Comparison of ENCODE assay signal across 8 mouse cellular contexts in genomic region chr4:133928576-133929277, GRCm38 (mm10). TPM values are rescaled to one million over a fixed set of nuclear protein-coding genes. Genes with fewer than 3 reads are reported as not detected.
DNase-seq lines count a peak whose midpoint lies in the region; ATAC-seq and TF ChIP-seq lines count a peak whose summit lies in the region.

No protein-coding gene starts in this region.

- no peaks in the 10 kb centered on the region for H3K27me3 ChIP-seq in thymus, adult 2 months (ENCODE audit: control insufficient read depth, insufficient read depth, low read length)
- no peaks in the 10 kb centered on the region for H3K27me3 ChIP-seq in heart, embryonic 15.5 days
- H3K27me3 ChIP-seq in lung, embryonic 16.5 days (ENCODE audit: control insufficient read depth, insufficient read depth, low read depth, low read length): no peaks in the 10 kb centered on the region
- no peaks in the 10 kb centered on the region for H3K27me3 ChIP-seq in midbrain, embryonic 16.5 days (ENCODE audit: control insufficient read depth, insufficient read depth, low read depth, low read length)

- H3K4me2 ChIP-seq in heart, embryonic 15.5 days: peak overlapping the region; percentile 25
- no peak overlapping the region for H3K4me2 ChIP-seq in lung, embryonic 16.5 days (ENCODE audit: low read depth, low read length)
- H3K4me2 ChIP-seq in midbrain, embryonic 16.5 days (ENCODE audit: low read length): no peak overlapping the region

- no peak overlapping the region for H3K9ac ChIP-seq in heart, embryonic 15.5 days
- H3K9ac ChIP-seq in lung, embryonic 16.5 days (ENCODE audit: low read length): no peak overlapping the region
- no peak overlapping the region for H3K9ac ChIP-seq in midbrain, embryonic 16.5 days (ENCODE audit: low read depth, low read length)

- H3K4me3 ChIP-seq in thymus, adult 2 months (ENCODE audit: control insufficient read depth, insufficient read depth, low read length): peak overlapping the region; percentile 27; the same call in 1 of the 2 replicates
- no peak overlapping the region for H3K4me3 ChIP-seq in heart, embryonic 15.5 days
- no peak overlapping the region for H3K4me3 ChIP-seq in lung, embryonic 16.5 days (ENCODE audit: low read length)
- no peak overlapping the region for H3K4me3 ChIP-seq in midbrain, embryonic 16.5 days (ENCODE audit: low read depth, low read length)

- H3K9me3 ChIP-seq in heart, embryonic 15.5 days (replicated peaks): no peaks in the 10 kb centered on the region
- H3K9me3 ChIP-seq in lung, embryonic 16.5 days (ENCODE audit: control insufficient read depth, low read length): no peaks in the 10 kb centered on the region
- H3K9me3 ChIP-seq in midbrain, embryonic 16.5 days (replicated peaks; ENCODE audit: control insufficient read depth, low read length, poor library complexity, severe bottlenecking): no peaks in the 10 kb centered on the region

- ATAC-seq in heart, embryonic 15.5 days (replicated peaks; ENCODE audit: insufficient number of reproducible peaks, insufficient read depth, low FRiP score, low read depth): peak; percentile 22; the same call in 1 of the 2 replicates
- ATAC-seq in lung, embryonic 16.5 days (ENCODE audit: low read depth): peak; percentile 62; the same call in 1 of the 2 replicates
- ATAC-seq in midbrain, embryonic 16.5 days: no peak

- no peak for TF ChIP-seq CTCF in thymus, adult 2 months (IDR thresholded peaks at IDR 0.05; ENCODE audit: borderline replicate concordance, control insufficient read depth, extremely low read depth, insufficient read depth, low read length, poor library complexity)

- WGBS in thymus, adult 2 months: 9% methylated on average over 15 of the region's 15 CpGs
- WGBS in heart, embryonic 15.5 days: 33% methylated on average over 15 of the region's 15 CpGs
- 36% methylated on average over 15 of the region's 15 CpGs for WGBS in lung, embryonic 16.5 days
- 63% methylated on average over 15 of the region's 15 CpGs for WGBS in midbrain, embryonic 16.5 days

- H3K27ac ChIP-seq in thymus, adult 2 months (ENCODE audit: control insufficient read depth, insufficient read depth, low read length): peak overlapping the region; percentile 30; the same call in 1 of the 2 replicates
- peak overlapping the region; percentile 72 for H3K27ac ChIP-seq in heart, embryonic 15.5 days
- H3K27ac ChIP-seq in lung, embryonic 16.5 days (ENCODE audit: low read length): peak overlapping the region; percentile 62
- no peak overlapping the region for H3K27ac ChIP-seq in midbrain, embryonic 16.5 days (ENCODE audit: low read length)

- intact Hi-C loops in left cerebral cortex, postnatal 4 days (cut with DNase I): no loop called here

- TF ChIP-seq POLR2A in thymus, adult 2 months (IDR thresholded peaks at IDR 0.05; ENCODE audit: control insufficient read depth, extremely low read depth, insufficient read depth, low read length, poor library complexity): no peak

- H3K36me3 ChIP-seq in thymus, adult 2 months (ENCODE audit: control insufficient read depth, insufficient read depth, low read length): no peaks in the 10 kb centered on the region
- no peaks in the 10 kb centered on the region for H3K36me3 ChIP-seq in heart, embryonic 15.5 days
- no peaks in the 10 kb centered on the region for H3K36me3 ChIP-seq in lung, embryonic 16.5 days (ENCODE audit: control insufficient read depth, insufficient read depth, low read length)
- H3K36me3 ChIP-seq in midbrain, embryonic 16.5 days (ENCODE audit: control insufficient read depth, insufficient read depth, low read length): no peaks in the 10 kb centered on the region

- peaks cover 14% of the 10 kb centered on the region for H3K4me1 ChIP-seq in thymus, adult 2 months (replicated peaks; ENCODE audit: control insufficient read depth, insufficient read depth, low read length)
- peaks cover 7% of the 10 kb centered on the region; the same call in 1 of the 2 replicates for H3K4me1 ChIP-seq in heart, embryonic 15.5 days (replicated peaks)
- H3K4me1 ChIP-seq in lung, embryonic 16.5 days (replicated peaks; ENCODE audit: control insufficient read depth, insufficient read depth, low read length): peaks cover 2% of the 10 kb centered on the region; the same call in 1 of the 2 replicates
- no peaks in the 10 kb centered on the region for H3K4me1 ChIP-seq in midbrain, embryonic 16.5 days (ENCODE audit: control insufficient read depth, insufficient read depth, low read length)

- DNase-seq in thymus, adult 2 months: peak; percentile 19
- DNase-seq in thymus, adult 18-20 months: no peak
- peak; percentile 69 for DNase-seq in yolk sac, embryonic 10.5 days (ENCODE audit: low spot score)
- no peak for DNase-seq in left cerebral cortex, postnatal 4 days
- DNase-seq in cerebellum, adult 9-10 months: no peak

RNA-seq across cellular contexts. Expression of gene Hmgn2, which starts 39.7 kb away (rescaled TPM):
- polyA plus RNA-seq in thymus, adult 2 months (2012; rRNA removed): 96.2 and 110 TPM in 2 replicates
- 1,322 and 1,413 TPM in 2 replicates for polyA plus RNA-seq in heart, embryonic 15.5 days (2015; fragmentation: Nextera tagmentation; extraction: Ambion mirVana)
- polyA plus RNA-seq in lung, embryonic 16.5 days (2015; fragmentation: Nextera tagmentation; extraction: Ambion mirVana): 2,552 and 2,841 TPM in 2 replicates
- total RNA-seq in left cerebral cortex, postnatal 4 days (2021): 100 to 1,000 TPM; 274 to 291 TPM
- 937 and 974 TPM in 2 replicates for polyA plus RNA-seq in midbrain, embryonic 16.5 days (2015; fragmentation: Nextera tagmentation; extraction: Ambion mirVana)

RNA-seq across cellular contexts. Expression of gene Rps6ka1, which starts 41.1 kb away (rescaled TPM):
- 79.3 and 84.0 TPM in 2 replicates for polyA plus RNA-seq in thymus, adult 2 months (2012; rRNA removed)
- 12.6 and 20.5 TPM in 2 replicates for polyA plus RNA-seq in heart, embryonic 15.5 days (2015; fragmentation: Nextera tagmentation; extraction: Ambion mirVana)
- polyA plus RNA-seq in lung, embryonic 16.5 days (2015; fragmentation: Nextera tagmentation; extraction: Ambion mirVana): 46.1 and 46.2 TPM in 2 replicates
- 10 to 100 TPM; 16.8 to 18.7 TPM for total RNA-seq in left cerebral cortex, postnatal 4 days (2021)
- polyA plus RNA-seq in midbrain, embryonic 16.5 days (2015; fragmentation: Nextera tagmentation; extraction: Ambion mirVana): 21.9 and 22.2 TPM in 2 replicates

Comparison
In these comparisons a context has a peak if more than half of its experiments do, and no peak if none do; other contexts are left out.
1. DNase-seq: peak in thymus, adult 2 months (single experiment) and yolk sac, embryonic 10.5 days (single experiment); none in thymus, adult 18-20 months (0 of 2), left cerebral cortex, postnatal 4 days (single experiment) and cerebellum, adult 9-10 months (single experiment).